Mouse (Mus musculus) megakaryocyte, adult 5-6 weeks (primary cell): Measurements from ENCODE around the gene Isoc2b. TPM values are rescaled to one million over a fixed set of nuclear protein-coding genes. Genes with fewer than 3 reads are reported as not detected.
"Not testable (repeated sequence)": the region's sequence is repeated elsewhere in the genome, so short reads cannot be mapped to it uniquely, and the experiment has no call there.

Source experiments
- ATAC-seq: 2 replicates; pipeline ENCODE4 v1.8.0; 2016; ENCODE audit warnings: mild to moderate bottlenecking, inconsistent platforms; ENCODE audit not compliant: poor library complexity, severe bottlenecking
- total RNA-seq, 2 experiments: library from RNA; stranded (forward) in 1 of 2; stranded (reverse) in 1 of 2; fragments of 153-499, 151-499 nt in 1 of 2; fragments of 221-1000, 200-1000 nt in 1 of 2; gene quantifications; 2 replicates each; pipeline versions ENCODE4 v1.2.3 to v1.2.4; 2015 to 2017

The Isoc2b gene
- total RNA-seq, 2 experiments from 2014 or later, result 9.2 to 70.2 TPM

- ATAC-seq, result no peak
These were observed 32.4 kb downstream of the Isoc2b start for GRCm38 (mm10) chr7:4837639-4838038.

GRCm38 (mm10) chr7:4836351-4836792 lies 33.7 kb downstream of the Isoc2b start:
- ATAC-seq, result peak; percentile 89

- no peak for ATAC-seq
These were observed 34.3 kb downstream of the Isoc2b start for GRCm38 (mm10) chr7:4835631-4836327.

- no peak for ATAC-seq
These were observed 39.6 kb downstream of the Isoc2b start for GRCm38 (mm10) chr7:4830476-4830875.

- ATAC-seq, result no peak
These were observed 44.7 kb downstream of the Isoc2b start for GRCm38 (mm10) chr7:4825365-4825764.

GRCm38 (mm10) chr7:4822162-4822907 lies 47.7 kb downstream of the Isoc2b start:
- ATAC-seq, result no peak

- no peak for ATAC-seq
These were observed 48.4 kb downstream of the Isoc2b start for GRCm38 (mm10) chr7:4821690-4822089.

- ATAC-seq, result not testable (repeated sequence)
These were observed 49.1 kb downstream of the Isoc2b start for GRCm38 (mm10) chr7:4820925-4821324.

GRCm38 (mm10) chr7:4816559-4816958 lies 53.5 kb downstream of the Isoc2b start:
- no peak for ATAC-seq

- ATAC-seq, result no peak
These were observed 56.8 kb downstream of the Isoc2b start for GRCm38 (mm10) chr7:4813105-4813791.

GRCm38 (mm10) chr7:4812303-4813104 lies 57.6 kb downstream of the Isoc2b start, which contains the start of gene Ube2s:
Ube2s (minus strand) TSS chr7:4812590.
- ATAC-seq, result peak; percentile 90

GRCm38 (mm10) chr7:4811842-4812302 lies 58.2 kb downstream of the Isoc2b start:
- ATAC-seq, result no peak

GRCm38 (mm10) chr7:4811131-4811530 lies 58.9 kb downstream of the Isoc2b start:
- not testable (repeated sequence) for ATAC-seq

- ATAC-seq, result peak; percentile 83
These were observed 63.3 kb downstream of the Isoc2b start for GRCm38 (mm10) chr7:4806716-4807115.

- no peak for ATAC-seq
These were observed 67.8 kb downstream of the Isoc2b start for GRCm38 (mm10) chr7:4802247-4802646.

GRCm38 (mm10) chr7:4795767-4796433 lies 74.2 kb downstream of the Isoc2b start:
- ATAC-seq, result no peak
